Mouse (Mus musculus) gastrocnemius, postnatal 14 days (tissue): Measurements from ENCODE around the gene Krtcap3. TPM values are rescaled to one million over a fixed set of nuclear protein-coding genes. Genes with fewer than 3 reads are reported as not detected.
"Not testable (repeated sequence)": the region's sequence is repeated elsewhere in the genome, so short reads cannot be mapped to it uniquely, and the experiment has no call there.

Experiments
- DNase-seq: peaks from one replicate; pipeline ENCODE4 v3.0.0; 2021; ENCODE audit warnings: mixed read lengths
- intact Hi-C: fragments of 180-260 bp; cut with DNase I; formaldehyde crosslinking; loops from one replicate; pipeline ENCODE4 v1.15.1; 2025; ENCODE audit warnings: low total_unique reads
- long read RNA-seq, 2 experiments: library from polyadenylated mRNA; stranded (forward); transcript quantifications; one replicate each; pipeline ENCODE4 v2.0.0; 2021
- total RNA-seq, 2 experiments: library from RNA; stranded (reverse); gene quantifications; 2 replicates each; pipeline ENCODE4 v1.2.3; 2021

Gene Krtcap3
- total RNA-seq = 1 to 10 TPM in 1 of 2 experiments, under 1 TPM in 1; 0.47 to 1.9 TPM
- long read RNA-seq, experiment 1 = 0 reads
- long read RNA-seq, experiment 2 = 0 reads

DNA sequence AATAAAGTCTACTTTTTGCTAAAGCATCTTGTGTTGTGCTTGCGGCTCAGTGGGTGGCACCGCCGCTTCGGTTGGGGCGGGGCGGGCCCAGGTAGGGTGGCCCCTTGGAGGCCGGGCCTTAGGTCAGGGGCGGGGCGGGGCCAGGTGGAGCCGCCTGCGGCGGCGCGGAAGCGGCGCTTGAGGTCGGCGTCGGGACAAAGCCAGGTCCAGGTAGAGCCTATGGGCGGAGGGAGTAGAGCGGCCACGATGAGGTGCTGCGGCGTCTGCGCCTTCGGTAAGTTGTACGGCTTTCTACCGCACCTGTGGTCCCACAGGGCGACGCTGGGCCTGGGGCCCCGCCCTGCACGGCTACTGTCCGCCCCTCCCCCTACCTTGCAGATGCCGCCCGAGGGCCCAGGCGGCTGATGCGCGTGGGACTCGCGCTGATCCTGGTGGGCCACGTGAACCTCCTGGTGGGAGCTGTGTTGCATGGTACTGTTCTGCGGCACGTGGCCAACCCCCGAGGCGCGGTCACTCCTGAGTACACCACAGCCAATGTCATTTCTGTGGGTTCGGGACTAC lies at the start of gene Krtcap3:
Gene Krtcap3 (plus strand): TSS at position 151 of the 561 bp plus-strand sequence.
- intact Hi-C loops = no loop called here
- no peak for DNase-seq

DNA sequence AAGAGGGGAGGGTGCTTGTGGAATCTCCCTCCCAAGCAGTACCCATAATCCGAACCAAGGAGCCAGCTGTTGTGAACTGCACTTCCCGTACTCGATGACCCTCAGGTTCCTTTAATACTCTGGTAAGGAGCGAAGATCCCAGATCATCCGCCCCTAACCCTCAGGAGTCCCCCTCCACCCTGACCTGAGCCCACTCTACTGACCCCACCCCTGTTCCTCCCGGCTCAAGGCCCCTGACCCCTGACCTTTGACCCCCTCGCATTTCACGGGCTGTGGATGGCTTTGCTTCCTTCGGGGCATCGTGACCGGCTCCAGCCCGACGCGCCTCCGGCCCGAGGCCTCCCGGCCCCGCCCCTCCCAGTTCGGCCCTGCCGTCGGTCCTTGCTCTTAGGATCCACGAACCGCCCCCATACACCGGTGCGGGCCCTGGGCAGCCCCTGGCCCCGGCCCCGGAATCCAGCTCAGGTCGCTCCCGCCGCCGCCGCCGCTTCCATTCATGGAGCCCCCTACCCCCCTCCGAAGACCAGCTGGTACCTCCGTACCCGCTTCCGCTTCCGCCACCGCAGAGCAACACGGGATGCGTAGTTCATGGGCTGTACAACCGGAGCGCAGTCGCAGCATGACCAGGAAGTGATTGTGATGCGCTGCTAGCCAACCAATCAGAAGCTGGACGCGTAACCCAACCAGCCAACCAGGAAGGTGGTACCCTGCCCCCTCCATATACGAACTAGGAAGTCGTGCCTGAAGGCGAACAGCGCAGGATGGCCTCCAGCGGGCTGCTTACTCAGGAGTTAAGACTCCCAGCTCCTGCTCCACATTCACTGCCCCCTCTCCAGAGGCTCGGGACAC lies 49.5 kb upstream of the Krtcap3 start, which contains the start of gene Zfp513:
Gene Zfp513 (minus strand): TSS at position 562 of the 849 bp plus-strand sequence.
- intact Hi-C loops = no loop called here
- DNase-seq = peak; percentile 95

DNA sequence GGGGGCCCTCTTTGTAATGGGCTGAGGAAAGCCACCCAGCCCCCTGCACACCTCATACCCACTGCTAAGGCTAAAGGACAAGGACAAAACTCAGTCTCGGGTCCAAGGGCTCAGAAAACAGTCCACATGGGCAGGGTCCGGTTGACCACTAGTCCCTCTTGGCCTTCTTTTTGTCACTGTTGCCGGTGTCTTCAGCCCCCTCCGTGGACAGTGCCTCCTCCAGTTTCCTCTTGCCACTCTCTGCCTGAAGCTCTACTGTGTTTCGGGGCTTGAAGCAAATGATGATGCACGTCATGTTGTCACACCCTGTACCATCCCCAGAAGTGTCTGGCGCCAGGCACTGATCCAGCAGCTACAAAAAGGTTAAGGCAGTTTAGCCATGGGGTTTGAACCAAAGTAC lies 48.6 kb upstream of the Krtcap3 start:
- DNase-seq = no peak
- intact Hi-C loops = no loop called here

DNA sequence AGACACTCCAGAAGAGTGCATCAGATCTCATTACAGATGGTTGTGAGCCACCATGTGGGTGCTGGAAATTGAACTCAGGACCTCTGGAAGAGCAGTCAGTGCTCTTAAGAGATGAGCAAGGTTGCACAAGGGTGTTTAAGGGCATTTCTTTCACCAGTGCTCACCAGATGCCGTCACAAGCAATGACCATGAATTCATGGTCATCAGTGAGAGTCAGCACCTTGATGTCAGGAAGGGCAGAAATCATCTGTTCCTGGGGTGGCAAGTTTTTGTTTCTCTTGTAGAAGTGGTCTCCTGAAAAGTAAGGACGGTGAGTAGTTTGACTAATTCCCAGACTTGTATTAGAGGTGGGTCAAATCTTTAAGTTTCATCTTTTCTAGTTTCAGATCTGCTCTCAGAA lies 47.6 kb upstream of the Krtcap3 start:
- intact Hi-C loops = no loop called here
- DNase-seq = no peak

DNA sequence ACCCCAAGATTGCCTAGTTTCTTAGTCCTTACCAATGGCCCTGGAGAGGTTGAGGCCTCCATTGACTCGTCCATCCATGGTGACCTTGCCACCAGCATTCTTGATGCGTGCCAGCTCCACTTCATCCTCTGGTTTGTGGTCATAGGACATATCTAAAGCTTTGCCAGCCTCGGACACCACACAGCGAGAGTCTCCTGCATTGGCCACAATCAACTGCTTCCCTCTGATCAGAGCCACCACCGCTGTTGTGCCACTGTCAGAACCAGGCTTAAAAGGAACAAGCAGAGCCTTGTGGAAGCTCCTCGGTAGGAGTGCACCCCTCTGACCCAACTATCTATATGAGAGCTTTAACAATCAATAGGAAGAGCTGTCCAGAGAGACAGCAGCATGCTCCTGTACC lies 47.1 kb upstream of the Krtcap3 start:
- intact Hi-C loops = no loop called here
- no peak for DNase-seq

DNA sequence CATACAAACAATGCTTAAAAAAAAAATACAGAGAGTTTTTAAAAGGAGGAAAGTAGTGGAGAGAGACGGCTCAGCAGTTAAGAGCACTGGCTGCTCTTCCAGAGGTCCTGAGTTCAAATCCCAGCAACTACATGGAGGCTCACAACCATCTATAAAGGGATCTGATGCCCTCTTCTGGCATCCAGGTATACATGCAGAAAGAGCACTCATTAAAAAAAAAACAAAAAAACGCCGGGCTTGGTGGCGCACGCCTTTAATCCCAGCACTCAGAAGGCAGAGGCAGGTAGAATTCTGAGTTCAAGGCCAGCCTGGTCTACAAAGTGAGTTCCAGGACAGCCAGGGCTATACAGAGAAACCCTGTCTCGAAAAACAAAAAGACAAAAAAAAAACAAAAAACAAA lies 34.9 kb upstream of the Krtcap3 start:
- DNase-seq, intact Hi-C loops: not testable (repeated sequence)

DNA sequence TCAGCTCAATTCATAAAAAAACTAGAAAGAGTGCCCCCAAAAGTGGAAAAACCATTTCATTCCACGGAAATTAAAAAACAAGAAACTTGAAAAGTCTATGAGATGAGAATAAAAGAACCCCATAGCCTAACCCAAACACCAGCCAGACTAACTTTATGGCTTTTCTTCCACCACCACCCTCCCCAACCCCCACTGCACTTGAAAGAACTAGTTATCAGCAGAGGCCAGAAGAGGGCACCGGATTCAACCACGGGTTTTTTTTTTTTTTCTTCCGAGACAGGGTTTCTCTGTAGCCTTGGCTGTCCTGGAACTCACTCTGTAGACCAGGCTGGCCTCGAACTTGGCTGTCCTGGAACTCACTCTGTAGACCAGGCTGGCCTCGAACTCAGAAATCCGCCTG lies 33.2 kb upstream of the Krtcap3 start:
- intact Hi-C loops = no loop called here

DNA sequence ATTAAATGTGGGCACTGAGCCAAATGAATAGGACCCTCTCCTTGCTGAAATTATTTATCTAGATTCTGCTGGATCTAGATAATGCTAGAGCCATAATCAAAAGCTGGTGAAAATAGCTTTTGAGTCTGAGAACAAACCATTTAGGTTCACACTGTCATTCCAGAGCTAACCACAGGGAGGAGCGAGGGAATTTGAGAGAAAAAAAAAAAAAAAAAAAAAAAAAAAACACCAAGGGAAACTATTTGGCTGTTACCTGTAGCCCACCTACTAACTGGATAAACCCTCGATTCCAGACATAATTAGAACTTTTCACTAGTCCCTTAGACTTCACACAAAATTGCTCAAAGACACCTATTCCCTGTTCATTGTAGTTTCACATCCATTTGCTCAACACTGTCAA lies 32.4 kb upstream of the Krtcap3 start:
- intact Hi-C loops = no loop called here

More for the DNA sequence above, 33.2 kb upstream of the Krtcap3 start:
- no peak for DNase-seq

DNA sequence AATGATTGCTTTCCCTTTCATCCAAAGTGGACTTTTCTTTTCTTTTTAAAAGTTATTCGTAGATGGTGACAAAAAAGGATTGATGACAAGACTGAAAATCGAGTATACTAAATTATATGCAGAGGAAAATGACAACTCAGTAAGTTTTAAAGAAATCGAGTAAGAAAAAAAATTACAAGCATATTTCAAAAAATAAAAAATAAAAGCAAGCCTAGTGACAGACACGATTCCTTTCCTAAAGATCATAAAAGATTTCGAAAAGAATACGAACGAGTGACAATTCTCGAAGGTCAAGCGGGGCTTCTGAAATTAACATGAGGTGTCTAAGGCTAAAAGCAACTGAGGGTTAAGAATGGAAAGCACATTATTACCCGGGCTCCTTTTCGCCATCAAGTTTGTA lies 32.0 kb upstream of the Krtcap3 start:
- DNase-seq = no peak
- intact Hi-C loops = no loop called here

More for the DNA sequence above, 32.4 kb upstream of the Krtcap3 start:
- no peak for DNase-seq

DNA sequence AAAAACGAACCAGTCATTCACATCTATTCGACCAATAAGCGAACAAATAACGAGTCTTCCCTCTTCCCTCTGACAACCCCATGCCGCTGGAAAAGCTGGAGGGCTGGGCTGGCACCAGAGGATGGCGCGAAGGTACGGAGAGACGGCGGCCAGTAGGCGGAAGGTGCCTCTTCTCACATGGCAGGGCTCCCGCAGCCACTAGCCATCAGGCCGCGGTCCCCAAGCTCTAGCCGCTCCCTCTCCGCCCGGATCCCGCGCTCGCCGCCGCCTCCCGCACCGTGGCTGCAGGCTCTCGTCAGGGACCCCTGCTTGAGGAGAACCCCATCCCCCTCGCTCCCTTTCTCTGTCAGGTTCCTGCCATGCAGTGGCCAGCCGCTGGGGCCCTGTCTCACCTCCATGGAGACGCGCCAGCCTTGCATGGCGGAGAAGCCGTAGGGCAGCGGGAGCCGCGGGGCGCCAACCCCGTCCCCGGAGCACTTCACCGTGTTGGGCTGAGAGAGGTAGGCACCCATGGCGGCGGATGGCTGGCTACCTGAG lies 31.5 kb upstream of the Krtcap3 start:
- DNase-seq = peak; percentile 47
- intact Hi-C loops = no loop called here

DNA sequence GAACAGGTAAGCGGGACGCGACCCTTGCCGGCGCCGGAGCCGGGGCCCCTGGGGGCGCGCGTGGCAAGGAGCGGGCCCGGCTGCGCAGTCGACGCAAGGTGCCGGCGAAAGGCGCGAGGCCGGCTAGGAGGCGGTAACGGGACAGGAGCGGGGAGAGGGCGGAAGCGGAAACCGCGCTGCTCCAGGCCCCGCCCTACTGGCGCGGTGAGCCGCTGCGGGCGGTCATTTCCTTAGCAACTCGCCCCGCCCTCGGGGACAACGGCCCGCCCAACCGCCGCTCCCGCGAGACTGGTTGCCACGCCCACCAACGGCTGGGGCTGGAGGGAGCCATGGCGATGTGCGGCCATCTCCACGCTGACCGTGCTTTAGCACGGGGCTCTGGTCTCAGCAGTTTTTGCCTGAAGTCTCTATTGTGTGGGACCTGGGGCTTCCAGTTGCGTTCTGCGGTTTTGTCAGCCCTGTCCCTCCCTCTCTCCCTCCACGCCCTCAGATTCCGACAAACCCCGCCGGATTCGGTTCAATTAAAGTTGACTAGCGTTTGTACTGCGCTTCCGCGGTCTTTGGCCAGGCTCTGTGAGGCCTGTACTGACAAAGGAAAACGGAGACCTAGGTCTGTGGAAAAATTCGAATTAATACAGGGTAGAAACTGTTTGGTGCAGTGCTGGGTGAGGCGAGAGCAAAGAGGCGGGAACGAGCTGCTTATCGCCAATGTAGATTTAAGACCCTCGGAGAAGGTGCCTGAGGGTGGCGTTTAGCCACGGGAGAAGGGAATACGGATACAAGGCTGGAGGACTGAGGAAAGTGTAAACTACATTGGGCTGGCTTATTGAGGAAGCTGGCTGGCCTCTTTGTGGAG lies 30.8 kb upstream of the Krtcap3 start, which contains the start of gene Ppm1g:
Gene Ppm1g (minus strand): TSS at position 240 of the 856 bp plus-strand sequence.
- DNase-seq = peak; percentile 98
- intact Hi-C loops = no loop called here

DNA sequence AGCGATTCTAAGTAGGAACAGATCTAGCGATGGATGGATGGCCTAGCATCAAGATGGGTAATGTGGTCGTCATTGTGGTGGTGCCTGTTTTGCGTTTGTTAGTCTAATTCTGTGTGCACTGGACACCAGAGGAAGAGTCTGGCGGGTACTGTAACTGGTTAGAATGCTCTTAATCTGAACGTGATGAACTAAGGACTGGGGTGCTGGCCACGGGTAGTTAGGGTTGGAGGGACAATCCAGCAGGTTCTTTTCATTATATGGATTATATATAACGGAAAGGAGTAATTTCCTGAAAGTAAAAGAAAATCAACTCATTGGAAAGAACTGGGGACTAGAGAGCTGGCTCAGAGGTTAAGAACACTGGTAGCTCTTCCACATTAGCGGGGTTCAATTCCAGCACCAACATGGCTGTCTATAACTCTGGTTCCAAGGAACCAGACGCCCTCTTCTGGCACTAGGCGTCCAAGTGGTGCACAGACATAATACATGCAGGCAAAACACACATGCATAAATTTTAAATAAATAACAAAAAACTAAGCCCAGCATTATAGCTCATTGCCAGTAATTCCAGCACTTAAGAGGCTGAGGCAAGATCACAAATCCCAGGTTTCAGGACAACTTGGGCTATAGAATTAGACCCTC lies 30.1 kb upstream of the Krtcap3 start:
- DNase-seq = no peak
- intact Hi-C loops = no loop called here

DNA sequence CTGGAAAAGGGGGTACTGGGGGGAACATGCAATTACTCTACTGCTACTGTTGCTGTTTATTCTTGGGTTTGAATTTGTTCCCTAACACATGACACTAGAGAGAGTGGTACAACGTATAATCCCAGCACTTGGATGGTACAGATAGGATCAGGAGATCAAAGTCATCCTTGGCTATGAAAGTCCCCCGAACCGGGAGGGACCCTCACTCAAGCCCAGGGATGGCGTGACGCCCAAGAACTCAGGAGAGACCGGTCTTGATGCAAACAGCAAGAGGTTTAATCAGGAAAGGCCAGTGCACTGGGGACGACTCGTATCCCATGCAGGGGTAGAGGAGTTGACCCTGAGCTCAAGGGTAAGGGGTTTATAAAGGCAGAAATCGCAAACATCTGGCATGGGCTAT lies 28.8 kb upstream of the Krtcap3 start:
- DNase-seq = no peak
- intact Hi-C loops = no loop called here

DNA sequence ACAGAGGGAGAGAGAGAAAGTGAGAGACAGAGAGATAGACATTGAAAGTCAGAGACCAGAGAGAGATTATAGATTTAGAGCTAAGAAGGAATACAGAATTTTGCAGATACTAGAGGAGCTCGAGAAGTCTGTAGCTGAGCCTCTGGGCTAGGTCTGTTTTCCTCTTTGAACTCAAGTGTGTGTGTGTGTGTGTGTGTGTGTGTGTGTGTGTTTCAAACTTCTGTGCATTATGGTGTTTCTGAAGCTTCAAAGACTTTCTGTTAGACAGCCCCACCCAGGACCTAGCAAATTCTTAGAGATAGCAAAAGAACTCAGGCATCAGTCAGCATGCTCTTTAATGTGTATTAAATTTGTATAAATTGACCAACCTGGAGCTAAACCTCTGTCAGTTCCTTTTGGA lies 24.9 kb upstream of the Krtcap3 start:
- DNase-seq = no peak
- intact Hi-C loops = no loop called here

DNA sequence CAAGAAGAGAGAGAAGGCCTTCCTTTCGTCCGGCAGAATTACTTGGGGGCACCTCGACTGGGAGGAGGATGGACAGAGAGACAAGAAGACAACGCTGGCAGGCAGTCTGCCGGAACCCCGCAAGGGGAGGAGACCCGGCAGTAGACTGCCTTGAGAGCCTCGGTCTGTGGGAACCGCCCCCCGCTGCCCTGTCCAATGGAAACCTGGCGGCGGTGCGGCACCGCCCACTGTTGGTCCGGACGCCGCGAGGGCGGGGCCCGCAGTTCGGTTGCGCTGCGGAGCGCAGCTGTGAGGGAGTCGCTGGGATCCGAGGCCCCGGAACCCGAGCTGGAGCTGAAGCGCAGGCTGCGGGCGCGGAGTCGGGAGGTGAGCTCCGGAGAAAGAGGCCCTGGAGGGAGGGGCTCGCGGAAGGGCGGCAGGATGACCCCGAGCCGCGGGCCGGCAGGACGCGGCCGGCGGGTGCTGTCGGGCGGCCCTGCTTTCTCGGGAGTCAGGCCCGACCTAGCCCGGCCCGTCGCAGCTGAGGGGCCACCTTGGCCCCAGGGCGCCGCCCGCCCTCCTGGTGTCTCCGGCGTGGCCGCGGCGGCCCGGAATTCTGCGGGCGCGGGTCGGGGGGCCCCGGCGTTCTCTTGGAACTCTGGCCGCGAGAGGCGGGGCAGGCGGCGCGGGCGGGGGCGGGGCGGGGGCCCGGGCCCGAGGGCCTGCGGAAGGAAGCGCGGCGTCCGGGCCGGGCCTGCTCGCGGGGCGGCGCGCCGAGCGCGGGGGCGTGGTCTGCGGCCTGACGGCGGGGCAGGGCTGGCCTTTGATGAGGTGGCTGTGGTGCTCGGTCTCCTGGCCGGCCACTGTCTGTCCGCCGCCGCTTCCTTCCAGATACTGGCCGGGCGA lies 10.6 kb upstream of the Krtcap3 start, which contains the start of the genes Nrbp1 and Gm9970:
Gene Nrbp1 (plus strand): TSS at position 228 of the 885 bp plus-strand sequence.
Gene Gm9970 (minus strand): TSS at position 596 of the 885 bp plus-strand sequence.
- intact Hi-C loops = no loop called here
- DNase-seq = peak; percentile 97

DNA sequence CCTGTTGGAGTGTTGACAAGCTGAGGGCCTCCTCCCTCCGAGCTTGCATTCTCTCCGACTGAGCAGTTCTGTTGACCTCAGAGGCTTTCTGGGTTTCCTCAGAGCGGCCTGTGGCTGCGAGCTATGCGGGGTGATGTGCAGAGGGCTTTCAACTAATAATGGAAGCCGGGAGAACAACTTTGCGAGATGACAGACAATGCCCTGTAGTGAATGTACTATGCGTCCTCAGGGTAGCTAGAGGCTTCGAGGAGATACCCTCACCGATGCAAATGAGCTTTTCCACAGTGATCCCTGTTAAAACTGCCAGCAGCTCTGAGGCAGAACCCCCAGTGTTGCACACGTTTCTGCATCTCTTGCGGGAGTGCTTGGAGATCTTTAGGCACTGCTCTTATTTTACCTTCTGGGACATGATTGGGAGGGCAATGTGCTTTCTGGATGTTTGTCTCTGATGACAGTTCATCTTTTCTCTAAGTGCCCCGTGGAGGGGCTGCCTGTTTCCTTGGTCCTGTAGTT lies 9.9 kb upstream of the Krtcap3 start:
- intact Hi-C loops = no loop called here
- no peak for DNase-seq

DNA sequence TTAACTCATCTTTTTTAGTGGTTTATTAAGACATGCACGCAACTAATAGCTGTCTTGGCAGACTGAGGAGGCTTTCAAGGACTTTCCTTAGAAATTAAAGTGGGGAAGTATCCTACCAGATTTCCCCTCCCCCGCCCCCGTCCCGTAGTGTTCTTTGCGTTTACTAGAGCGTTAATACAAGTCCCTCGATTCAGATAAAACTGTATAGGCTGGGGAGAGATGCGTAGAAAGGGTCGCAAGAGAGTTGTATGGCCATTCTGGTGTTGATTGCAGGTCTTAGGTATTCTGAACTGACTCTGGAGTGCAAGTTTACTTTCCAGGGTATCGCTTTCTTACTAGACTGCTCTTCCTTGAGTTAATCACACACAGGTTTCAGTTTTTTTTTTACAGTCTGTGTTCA lies 9.3 kb upstream of the Krtcap3 start:
- DNase-seq = no peak
- intact Hi-C loops = no loop called here

DNA sequence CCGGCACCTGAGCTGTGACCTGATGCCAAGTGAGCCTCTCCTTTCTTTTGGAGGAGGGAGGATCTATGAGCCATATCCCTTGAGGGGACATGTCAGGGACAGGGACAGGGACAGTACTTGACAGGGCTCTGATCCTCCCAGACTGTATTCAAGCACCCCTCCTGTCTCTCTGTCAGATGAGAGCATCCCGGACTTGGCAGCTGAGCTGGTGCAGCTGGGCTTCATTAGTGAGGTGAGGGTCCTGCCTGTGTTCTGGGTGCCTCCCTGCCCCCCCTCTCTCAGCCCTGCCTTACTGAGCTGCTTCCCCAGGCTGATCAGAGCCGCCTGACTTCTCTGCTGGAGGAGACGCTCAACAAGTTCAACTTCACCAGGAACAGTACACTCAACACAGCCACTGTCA lies 775 bp upstream of the Krtcap3 start:
- DNase-seq = no peak
- intact Hi-C loops = no loop called here
